Mouse (Mus musculus) myocyte (in vitro differentiated cells): ENCODE data around the gene Gm20388.

Source experiments
- MAX ChIP-seq: IDR thresholded peaks from one replicate; pipeline ENCODE4 v1.6.1; 2011; ENCODE audit warnings: low read depth, mild to moderate bottlenecking, control low read depth
- POLR2A ChIP-seq: IDR thresholded peaks from one replicate; pipeline ENCODE4 v1.6.1; 2011; ENCODE audit warnings: low read depth, mild to moderate bottlenecking, control low read depth, moderate library complexity; ENCODE audit not compliant: insufficient read length
- USF1 ChIP-seq: IDR thresholded peaks from one replicate; pipeline ENCODE4 v1.6.1; 2011; ENCODE audit warnings: low read depth, mild to moderate bottlenecking, control low read depth, moderate library complexity

GRCm38 (mm10) chr8:124340360-124341068 is 4429.9 kb downstream of the Gm20388 start:
- no peak for TF ChIP-seq MAX
- peak; percentile 68 for TF ChIP-seq USF1
- no peak for TF ChIP-seq POLR2A
